Mouse (Mus musculus) liver, adult 2 months (tissue): ENCODE data around the gene Pih1d3.

Experiments used
- CTCF ChIP-seq: fragments of 200-500 bp; IDR thresholded peaks from 2 replicates; pipeline ENCODE4 v1.5.1; 2011; ENCODE audit warnings: low read depth, low read length, control low read depth
- POLR2A ChIP-seq: fragments of 200-500 bp; IDR thresholded peaks from 2 replicates; pipeline ENCODE4 v1.6.1; 2011; ENCODE audit warnings: low read length, control low read depth; ENCODE audit not compliant: insufficient read depth; ENCODE audit errors: extremely low read depth

DNA sequence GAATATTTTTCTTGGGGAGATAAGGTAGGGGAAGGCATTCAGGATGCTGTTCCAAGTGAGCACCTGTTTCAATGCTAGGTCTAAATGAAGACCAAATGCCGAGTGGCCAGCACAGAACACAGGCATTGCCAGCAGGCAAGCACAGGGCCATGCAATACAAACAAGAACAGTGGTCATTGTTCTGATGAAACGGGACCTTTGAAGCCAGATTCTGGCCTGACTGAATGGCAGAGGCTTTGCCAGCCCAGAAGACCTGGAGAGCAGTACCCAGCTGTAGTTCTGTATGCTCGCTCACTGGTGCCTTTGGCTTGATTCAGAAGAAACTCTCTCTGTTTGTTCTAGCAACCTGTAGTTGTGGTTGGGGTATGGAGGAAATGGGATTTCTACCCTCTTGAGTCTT lies 47.2 kb upstream of the Pih1d3 start:
- TF ChIP-seq CTCF (no peak), POLR2A (no peak)
